Mouse (Mus musculus) G1E (cell line): ENCODE measurements at regions not wholly inside any gene's neighbourhood (a gene's known extent, or its start where the extent isn't known, plus 50 kb on each side); places are given as distances from the start of the nearest gene placed in this dataset.

Experiments used
- ATAC-seq: 2 replicates; pipeline ENCODE4 v1.8.0; 2016; ENCODE audit warnings: mild to moderate bottlenecking; ENCODE audit not compliant: insufficient number of reproducible peaks, poor library complexity, low FRiP score, severe bottlenecking; ENCODE audit errors: extremely low read depth
- DNase-seq: peaks from one replicate; pipeline ENCODE4 v3.0.0; 2012; ENCODE audit warnings: low spot score
- H3K27me3 ChIP-seq: 2 replicates; pipeline ENCODE4 v1.6.1; 2012; ENCODE audit warnings: mild to moderate bottlenecking, low read length, inconsistent platforms; ENCODE audit not compliant: insufficient read depth
- H3K36me3 ChIP-seq: replicated peaks from 2 replicates; pipeline ENCODE3; 2012; ENCODE audit warnings: mild to moderate bottlenecking, inconsistent platforms
- H3K4me1 ChIP-seq: 2 replicates; pipeline ENCODE4 v1.6.1; 2012; ENCODE audit warnings: low read depth, low read length, inconsistent platforms, mixed read lengths; ENCODE audit not compliant: insufficient read depth
- H3K4me3 ChIP-seq: 2 replicates; pipeline ENCODE4 v1.5.1; 2012; ENCODE audit warnings: low read depth, mild to moderate bottlenecking, inconsistent platforms, low read length, moderate library complexity, mixed read lengths
- H3K9me3 ChIP-seq: replicated peaks from 2 replicates; pipeline ENCODE4 v1.6.1; 2012; ENCODE audit warnings: inconsistent platforms
- CTCF ChIP-seq: IDR thresholded peaks from 2 replicates; pipeline ENCODE4 v1.5.1; 2012; ENCODE audit warnings: low read depth, low read length, inconsistent platforms, mixed read lengths
- GATA1 ChIP-seq: IDR thresholded peaks from 2 replicates; pipeline ENCODE4 v1.6.1; 2012; ENCODE audit warnings: borderline replicate concordance, low read length, inconsistent platforms, mixed read lengths
- GATA2 ChIP-seq: IDR thresholded peaks from 2 replicates; pipeline ENCODE4 v1.6.1; 2012; ENCODE audit warnings: low read depth, low read length, inconsistent platforms, borderline replicate concordance
- POLR2AphosphoS5 ChIP-seq: IDR thresholded peaks from 2 replicates; pipeline ENCODE4 v1.6.1; 2012; ENCODE audit warnings: low read depth, low read length, inconsistent platforms; ENCODE audit not compliant: insufficient replicate concordance
- TAL1 ChIP-seq: conservative IDR thresholded peaks from 2 replicates; pipeline ENCODE4 v1.6.1; 2012; ENCODE audit warnings: low read depth, low read length, inconsistent platforms, mixed read lengths

- no peak overlapping the region for H3K4me3 ChIP-seq
- no peak for ATAC-seq
- TF ChIP-seq GATA1, result no peak
- no peak for TF ChIP-seq POLR2AphosphoS5
- no peak for TF ChIP-seq GATA2
- TF ChIP-seq TAL1, result no peak
- no peak for TF ChIP-seq CTCF
These were observed 522.9 kb upstream of the Castor2 start for GRCm38 (mm10) chr5:133576595-133576994.

GRCm38 (mm10) chr5:133569096-133569495 lies 530.4 kb upstream of the Castor2 start:
- no peak for TF ChIP-seq GATA2
- no peak for TF ChIP-seq TAL1
- Histone ChIP-seq H3K36me3 (no peaks in the 10 kb centered on the region), H3K9me3 (peaks cover 44% of the 10 kb centered on the region), H3K4me1 (no peaks in the 10 kb centered on the region), H3K4me3 (no peak overlapping the region), H3K27me3 (no peaks in the 10 kb centered on the region)
- DNase-seq (no peak), ATAC-seq (no peak)

More at GRCm38 (mm10) chr5:133576595-133576994, 522.9 kb upstream of the Castor2 start:
- Histone ChIP-seq H3K36me3 (no peaks in the 10 kb centered on the region), H3K9me3 (peaks cover 57% of the 10 kb centered on the region), H3K27me3 (no peaks in the 10 kb centered on the region), H3K4me1 (no peaks in the 10 kb centered on the region)
- DNase-seq, result no peak

DNA sequence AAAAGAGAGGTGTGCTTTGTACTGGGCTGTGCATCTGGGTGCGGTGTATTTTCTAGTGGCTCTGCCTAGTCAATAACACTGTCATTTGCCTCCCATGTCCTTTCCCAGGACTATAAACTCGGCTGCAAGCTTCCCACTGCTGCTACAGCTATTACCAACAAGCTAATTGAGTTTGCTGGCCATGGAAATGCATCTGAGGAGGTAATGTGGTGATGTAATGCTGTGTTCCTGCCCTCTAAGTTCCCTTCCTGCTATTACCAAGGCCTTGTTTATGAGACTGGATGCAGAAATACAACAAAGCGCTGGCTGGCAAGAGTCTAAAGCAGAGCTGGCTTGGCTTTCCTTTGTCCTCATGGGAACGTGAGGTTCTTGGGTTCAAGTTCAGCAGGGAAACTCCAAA lies 533.0 kb upstream of the Castor2 start:
- H3K9me3 ChIP-seq, result peaks cover 29% of the 10 kb centered on the region
- no peaks in the 10 kb centered on the region for H3K36me3 ChIP-seq
- H3K27me3 ChIP-seq, result no peaks in the 10 kb centered on the region
- TF ChIP-seq CTCF (no peak), TAL1 (no peak), POLR2AphosphoS5 (no peak), GATA2 (no peak), GATA1 (no peak)
- DNase-seq (no peak), ATAC-seq (no peak)
- H3K4me3 ChIP-seq, result no peak overlapping the region
- no peaks in the 10 kb centered on the region for H3K4me1 ChIP-seq

GRCm38 (mm10) chr5:133550657-133551056 lies 548.9 kb upstream of the Castor2 start:
- Histone ChIP-seq H3K9me3 (peaks cover 52% of the 10 kb centered on the region), H3K4me3 (no peak overlapping the region), H3K4me1 (no peaks in the 10 kb centered on the region), H3K36me3 (no peaks in the 10 kb centered on the region), H3K27me3 (no peaks in the 10 kb centered on the region)
- ATAC-seq (no peak), DNase-seq (no peak)
- no peak for TF ChIP-seq POLR2AphosphoS5
- no peak for TF ChIP-seq GATA2
- no peak for TF ChIP-seq CTCF
- no peak for TF ChIP-seq TAL1
- no peak for TF ChIP-seq GATA1

DNA sequence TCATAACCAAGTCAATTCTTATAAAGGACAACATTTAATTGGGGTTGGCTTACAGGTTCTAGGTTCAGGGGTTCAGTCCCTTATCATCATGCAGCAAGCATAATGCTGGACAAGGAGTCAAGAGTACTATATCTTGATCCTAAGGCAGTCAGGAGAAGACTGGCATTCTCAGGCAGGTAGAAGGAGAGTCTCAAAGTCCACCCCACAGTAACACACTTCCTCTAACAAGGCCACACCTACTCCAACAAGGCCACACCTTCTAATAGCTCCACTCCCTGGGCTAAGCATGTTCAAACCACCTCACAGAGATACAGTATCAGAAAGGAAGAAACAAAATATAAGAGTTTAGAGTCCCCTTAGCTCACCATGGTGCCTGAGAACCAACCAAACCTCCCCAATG lies 557.3 kb upstream of the Castor2 start:
- Histone ChIP-seq H3K27me3 (no peaks in the 10 kb centered on the region), H3K36me3 (no peaks in the 10 kb centered on the region), H3K4me3 (no peak overlapping the region), H3K4me1 (no peaks in the 10 kb centered on the region), H3K9me3 (peaks cover 36% of the 10 kb centered on the region)
- DNase-seq, result no peak
- TF ChIP-seq CTCF, result no peak
- TF ChIP-seq GATA1, result no peak
- TF ChIP-seq POLR2AphosphoS5, result no peak
- no peak for TF ChIP-seq TAL1
- no peak for TF ChIP-seq GATA2
- ATAC-seq, result no peak

DNA sequence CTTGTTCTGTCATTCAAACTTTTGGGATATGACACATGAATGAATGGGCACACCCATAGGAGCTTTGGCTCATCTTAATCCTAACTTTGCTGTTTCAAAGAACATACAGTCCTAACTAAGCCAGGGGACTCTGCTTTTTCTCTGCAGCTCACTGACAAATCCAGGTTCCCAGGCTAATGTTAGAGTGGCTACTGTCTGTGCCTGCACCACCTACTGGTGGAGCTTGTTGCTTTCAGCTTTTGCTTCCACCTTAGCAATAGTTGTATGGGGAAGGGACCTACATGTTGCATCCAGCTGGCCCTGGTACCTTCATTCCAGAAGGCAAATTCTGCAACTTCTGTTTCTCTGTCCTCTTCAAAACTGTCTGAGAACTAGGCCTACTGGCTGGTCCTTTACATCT lies 566.8 kb upstream of the Castor2 start:
- ATAC-seq (no peak), DNase-seq (no peak)
- Histone ChIP-seq H3K4me3 (no peak overlapping the region), H3K36me3 (no peaks in the 10 kb centered on the region), H3K27me3 (no peaks in the 10 kb centered on the region), H3K4me1 (no peaks in the 10 kb centered on the region), H3K9me3 (peaks cover 38% of the 10 kb centered on the region)
- no peak for TF ChIP-seq TAL1
- TF ChIP-seq GATA2, result no peak
- TF ChIP-seq GATA1, result no peak
- TF ChIP-seq POLR2AphosphoS5, result no peak
- no peak for TF ChIP-seq CTCF

- TF ChIP-seq GATA1 (no peak), TAL1 (no peak), POLR2AphosphoS5 (no peak), GATA2 (no peak), CTCF (no peak)
- Histone ChIP-seq H3K9me3 (peaks cover 6% of the 10 kb centered on the region), H3K4me1 (no peaks in the 10 kb centered on the region), H3K4me3 (no peak overlapping the region), H3K27me3 (no peaks in the 10 kb centered on the region), H3K36me3 (no peaks in the 10 kb centered on the region)
- DNase-seq (no peak), ATAC-seq (no peak)
These were observed 593.9 kb upstream of the Castor2 start for GRCm38 (mm10) chr5:133505661-133506060.
